Mouse (Mus musculus) v-Abl transformed pro-B cells (cell line): ENCODE results near the gene Irf2bp1.

ENCODE experiments used
- in situ Hi-C, 2 experiments: fragments of 400-800 bp; cut with MboI; formaldehyde crosslinking; loops; one replicate each; pipeline ENCODE4 v1.15.1; 2025; ENCODE audit not compliant: unreplicated experiment in 2 of 2

The Irf2bp1 gene

DNA sequence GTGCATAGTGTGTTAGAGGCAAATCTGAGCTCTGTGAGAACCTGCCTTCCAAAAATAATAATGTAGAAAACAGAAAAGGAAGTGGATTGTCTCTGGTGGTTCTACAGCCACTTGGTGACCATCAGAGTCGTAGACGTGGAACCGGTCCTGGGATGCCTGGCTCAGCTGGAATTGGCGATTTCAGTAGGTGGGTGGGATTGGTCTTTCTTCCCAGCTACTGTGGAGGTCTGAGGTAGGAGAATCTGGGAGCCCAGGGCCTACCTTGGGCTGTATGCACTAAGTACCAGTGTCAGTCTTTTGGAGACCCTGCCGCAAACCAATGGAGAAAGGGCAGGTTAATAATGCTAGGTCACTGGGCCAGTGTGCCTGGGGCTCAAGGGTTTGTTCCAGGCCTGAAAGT, 10.8 kb upstream of the Irf2bp1 start:
- in situ Hi-C loops, result no loop called here

DNA sequence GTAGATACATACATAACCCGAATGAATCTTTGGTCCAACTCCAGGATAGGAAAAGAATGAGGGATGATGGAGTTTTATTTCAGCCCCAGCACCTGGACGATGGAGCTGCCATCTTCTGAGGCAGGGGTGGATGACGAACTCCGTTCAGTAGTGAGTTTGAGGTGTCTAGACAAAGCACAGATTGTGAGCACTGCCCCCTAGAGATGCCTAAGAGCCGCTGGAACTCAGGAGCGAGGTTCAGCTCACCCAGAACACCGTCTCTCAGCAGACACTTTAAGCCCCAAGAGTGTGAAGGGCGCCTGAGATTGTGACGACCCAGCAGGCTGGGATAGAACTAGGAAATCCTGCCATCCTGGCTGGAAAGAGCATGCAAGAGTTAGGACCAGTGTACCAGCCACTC, 5.0 kb upstream of the Irf2bp1 start:
- in situ Hi-C loops, result no loop called here

DNA sequence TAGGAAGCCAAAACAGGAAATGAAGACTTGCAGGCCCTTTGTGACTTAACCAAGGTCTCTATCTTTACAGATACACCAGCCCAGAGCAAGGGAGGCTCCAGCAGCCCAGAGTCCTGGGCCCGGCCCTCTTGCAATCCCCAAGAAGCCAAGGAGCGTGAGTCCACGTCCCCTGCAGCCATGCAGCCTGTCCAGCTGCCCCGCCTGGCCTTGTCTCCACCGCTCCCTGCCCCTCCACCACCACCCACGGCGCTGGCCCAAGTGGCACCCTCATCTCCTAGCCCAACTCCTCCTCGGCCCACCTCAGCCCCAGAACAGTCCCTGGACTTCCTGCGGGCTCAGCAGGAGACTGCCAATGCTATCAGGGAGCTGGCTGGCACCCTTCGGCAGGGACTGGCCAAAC, 3.4 kb upstream of the Irf2bp1 start:
- in situ Hi-C loops, result no loop called here

DNA sequence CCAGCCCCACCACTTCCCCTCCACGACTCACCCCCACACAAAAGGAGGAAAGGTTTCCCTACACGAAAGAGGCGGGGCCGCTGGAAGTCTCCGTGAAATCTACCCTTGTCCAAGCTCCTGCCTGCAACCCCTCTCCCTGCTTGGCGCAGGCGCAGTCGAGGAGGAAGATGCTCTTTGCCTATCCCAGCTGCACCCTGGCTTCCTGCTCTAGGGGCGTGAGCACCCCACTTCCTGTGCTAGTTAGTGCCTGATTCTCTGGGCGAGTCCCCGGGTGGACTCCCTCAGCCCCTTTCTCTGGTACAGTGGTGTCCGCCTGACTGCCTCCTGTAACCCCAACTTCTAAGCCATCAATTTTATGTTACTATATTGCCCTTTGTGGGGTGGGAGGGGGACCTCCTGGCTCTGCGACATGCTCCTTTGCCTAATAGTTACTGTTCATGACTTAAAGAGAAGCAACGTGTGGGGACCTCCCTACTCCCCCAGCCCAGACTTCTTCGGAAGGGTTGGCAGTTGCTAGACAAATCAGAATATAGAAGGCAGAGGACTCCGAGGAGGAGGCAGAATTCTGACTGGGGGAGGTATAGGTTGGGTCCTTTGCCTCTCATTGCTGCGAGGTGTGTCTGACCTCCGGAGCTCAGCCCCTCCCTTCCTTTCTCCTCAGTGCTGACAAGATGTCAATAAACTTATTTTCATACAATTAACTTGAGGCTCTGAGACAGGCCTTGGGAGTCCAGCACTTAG, 2.6 kb upstream of the Irf2bp1 start:
- in situ Hi-C loops, result no loop called here

DNA sequence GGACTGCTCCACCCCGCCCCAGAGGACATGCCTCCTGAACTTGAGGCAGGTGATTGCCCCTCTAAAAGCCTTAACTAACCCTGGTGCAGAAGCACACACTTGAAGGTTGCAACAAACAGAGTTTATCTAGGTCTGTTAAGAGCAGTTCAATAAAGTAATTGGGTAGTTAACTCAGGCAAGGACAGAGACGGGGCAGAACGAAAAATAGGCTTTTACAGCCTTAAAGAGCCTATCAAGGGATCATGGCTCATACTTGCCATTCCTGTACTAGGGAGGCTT, 2.1 kb upstream of the Irf2bp1 start:
- in situ Hi-C loops, result no loop called here

DNA sequence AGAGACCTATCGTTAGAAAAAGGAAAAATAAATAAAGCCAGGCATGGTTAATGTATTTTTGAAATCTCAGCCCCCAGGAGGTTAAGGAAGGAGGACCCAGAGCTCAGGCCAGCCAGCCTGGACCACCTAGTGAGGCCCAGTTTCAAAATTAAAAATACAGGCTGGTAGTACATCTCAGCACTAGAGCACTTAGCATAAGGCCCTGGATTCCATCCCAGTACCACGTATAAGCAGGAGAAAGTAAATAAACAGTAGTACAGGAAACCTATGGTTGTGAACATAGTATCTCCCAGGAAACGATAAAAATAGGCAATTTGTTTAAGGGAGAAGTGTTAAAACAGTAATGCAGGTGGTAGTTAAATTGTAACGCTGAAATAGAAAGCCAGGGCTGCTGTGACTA, 1.7 kb upstream of the Irf2bp1 start:
- in situ Hi-C loops, result no loop called here

DNA sequence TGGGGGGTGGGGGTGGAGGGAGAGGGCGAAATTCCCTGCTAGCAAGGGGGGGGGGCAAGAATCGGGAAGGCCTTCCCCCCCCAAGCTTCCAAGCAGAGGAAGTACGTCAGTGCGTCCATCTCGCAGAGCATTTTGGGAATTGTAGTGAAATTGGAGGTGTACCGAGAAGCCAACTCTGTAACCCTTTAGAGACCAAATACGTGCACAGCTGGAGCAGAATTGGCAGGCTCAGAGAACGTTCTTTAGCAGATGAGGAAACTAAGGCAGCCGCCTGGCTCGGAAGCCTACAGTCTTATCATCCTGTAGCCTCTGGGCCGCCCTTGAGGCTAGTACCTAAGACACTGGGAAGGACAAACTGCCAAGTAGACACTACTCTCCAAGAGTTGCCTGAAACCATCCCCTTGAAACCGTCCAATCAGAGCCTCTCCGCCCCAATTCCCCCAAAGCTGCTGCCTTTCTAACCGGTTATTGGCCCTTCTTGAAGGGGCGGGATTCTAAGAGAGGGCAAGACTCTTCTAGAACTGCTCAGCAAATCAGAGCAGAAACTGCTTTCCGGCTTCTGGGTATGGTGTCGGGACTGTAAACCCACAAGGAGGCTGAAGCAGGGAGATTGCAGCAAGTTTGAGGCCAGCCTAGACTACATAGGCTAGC, 871 bp upstream of the Irf2bp1 start:
- in situ Hi-C loops, result no loop called here

DNA sequence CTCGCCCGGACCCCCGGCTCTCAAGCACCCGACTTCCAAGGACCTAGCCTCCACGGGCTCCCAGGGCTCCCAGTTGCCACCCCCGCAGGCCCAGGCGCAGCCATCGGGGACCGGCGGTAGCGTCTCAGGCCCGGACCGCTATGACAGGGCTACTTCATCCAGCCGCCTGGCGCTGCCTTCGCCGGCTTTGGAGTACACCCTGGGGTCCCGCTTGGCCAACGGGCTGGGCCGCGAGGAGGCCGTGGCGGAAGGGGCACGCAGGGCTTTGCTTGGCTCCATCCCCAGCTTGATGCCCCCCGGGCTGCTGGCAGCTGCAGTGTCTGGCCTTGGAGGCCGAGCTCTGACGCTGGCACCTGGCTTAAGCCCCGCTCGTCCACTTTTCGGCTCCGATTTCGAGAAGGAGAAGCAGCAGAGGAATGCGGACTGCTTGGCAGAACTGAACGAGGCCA, 811 bp downstream of the Irf2bp1 start:
- in situ Hi-C loops, result loop anchor here in 1 of 2 experiments (5.0 kb wide), 1 partner anchor 88 kb away; the partner anchor contains the start of gene Six5

DNA sequence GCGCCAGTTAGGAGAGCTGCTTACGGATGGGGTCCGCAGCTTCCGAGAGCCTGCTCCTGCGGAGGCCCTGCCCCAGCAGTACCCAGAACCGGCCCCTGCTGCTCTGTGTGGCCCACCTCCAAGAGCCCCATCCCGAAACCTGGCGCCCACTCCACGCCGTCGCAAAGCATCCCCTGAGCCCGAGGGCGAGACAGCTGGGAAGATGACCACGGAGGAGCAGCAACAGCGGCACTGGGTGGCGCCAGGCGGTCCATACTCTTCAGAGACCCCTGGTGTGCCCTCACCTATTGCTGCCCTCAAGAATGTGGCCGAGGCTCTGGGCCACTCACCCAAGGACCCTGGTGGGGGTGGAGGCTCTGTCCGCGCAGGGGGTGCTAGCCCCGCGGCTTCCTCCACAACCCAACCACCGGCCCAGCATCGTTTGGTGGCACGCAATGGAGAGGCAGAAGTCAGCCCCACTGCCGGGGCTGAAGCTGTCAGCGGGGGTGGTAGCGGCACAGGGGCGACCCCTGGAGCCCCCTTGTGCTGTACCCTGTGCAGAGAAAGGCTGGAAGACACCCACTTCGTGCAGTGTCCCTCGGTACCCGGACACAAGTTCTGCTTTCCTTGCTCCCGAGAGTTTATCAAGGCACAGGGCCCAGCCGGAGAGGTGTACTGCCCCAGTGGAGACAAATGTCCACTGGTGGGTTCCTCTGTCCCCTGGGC, 1.7 kb downstream of the Irf2bp1 start:
- in situ Hi-C loops, result loop anchor here in 1 of 2 experiments (5.0 kb wide), 1 partner anchor 87 kb away; the partner anchor contains the start of gene Six5

DNA sequence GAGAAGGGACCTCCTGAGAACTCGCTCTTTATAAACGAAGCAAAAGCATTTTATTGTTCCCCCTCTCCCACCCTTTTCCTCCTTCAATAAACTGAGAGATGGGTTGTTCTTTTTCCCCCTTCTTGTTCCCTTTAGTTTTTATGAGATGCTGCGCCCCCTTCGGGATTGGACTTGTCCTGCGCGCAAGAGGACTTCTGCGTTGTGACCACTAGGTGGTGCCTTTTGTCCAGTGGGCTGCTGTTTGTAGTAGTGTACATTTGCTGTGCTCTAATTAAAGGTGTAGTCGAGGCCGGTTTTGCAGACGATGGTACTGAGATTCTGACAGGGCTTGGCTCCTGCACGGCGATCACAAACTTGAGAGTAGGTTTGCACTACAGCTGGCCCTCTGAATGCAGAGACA, 2.6 kb downstream of the Irf2bp1 start:
- in situ Hi-C loops, result loop anchor here in 1 of 2 experiments (5.0 kb wide), 1 partner anchor 86 kb away; the partner anchor contains the start of gene Six5

DNA sequence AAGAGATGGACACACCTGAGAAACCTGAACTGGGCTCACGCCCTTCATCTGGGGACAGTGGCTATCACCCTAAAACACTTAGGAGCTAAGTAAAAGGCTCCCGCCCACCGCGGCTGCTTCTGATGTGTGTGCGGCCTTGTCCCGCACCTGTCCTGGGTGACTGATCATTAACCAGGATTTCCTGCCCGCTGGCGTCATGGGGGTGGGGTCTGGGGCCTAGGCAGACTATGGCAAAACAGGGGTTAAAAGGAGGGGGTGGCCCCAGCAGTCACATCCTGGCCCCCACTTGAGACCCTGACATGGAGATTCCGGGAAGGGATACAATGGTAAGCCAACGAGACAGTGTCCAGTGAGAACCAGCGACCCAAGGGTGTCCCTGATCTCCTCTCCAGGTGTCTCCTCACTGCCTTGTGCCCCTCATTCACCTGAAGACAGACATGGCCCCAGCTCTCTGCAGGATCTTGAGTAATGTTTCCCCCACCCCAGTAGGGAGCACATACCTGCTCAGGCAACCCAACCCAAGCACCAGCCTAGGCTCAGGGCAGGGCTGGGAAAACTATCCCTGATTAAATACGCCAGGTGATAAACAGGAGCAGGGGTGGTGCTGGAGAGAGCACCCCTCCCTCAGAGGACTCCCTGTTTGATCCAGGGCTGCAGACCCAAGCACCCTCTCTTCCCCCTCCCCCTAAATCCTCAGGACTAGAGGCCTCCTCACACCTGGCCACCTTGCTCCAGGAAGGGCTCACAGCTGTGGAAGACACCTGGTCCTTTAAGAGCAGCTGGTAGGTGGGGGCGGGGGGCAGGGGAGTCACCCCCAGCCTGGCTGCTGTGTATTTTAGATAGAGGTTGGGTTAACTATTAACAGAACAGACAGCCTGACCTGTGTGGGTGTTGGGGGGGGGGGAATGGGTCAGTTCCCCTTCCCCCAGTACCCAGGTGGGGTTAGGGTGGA, 3.5 kb downstream of the Irf2bp1 start:
- in situ Hi-C loops, result loop anchor here in 1 of 2 experiments (5.0 kb wide), 1 partner anchor 85 kb away; the partner anchor contains the start of gene Six5

DNA sequence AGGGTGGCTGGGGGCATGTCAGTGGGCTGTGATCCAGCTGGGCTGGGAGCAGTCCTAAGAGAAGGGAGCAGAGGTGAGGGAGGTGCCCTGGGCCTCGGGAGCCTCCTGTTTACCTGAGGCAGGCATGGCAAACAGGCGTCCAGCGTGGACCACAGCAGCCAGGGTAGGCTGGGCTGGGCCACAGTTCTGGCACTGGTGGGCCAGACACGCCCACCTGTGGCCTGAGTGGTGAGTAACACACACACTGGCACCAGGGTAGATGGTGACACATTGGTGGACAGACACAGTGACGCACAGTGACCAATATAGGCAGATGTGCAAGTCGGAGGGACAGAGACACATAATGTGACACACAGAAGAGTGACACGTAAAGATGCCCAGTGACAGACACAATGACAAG, 6.7 kb downstream of the Irf2bp1 start:
- in situ Hi-C loops, result no loop called here

DNA sequence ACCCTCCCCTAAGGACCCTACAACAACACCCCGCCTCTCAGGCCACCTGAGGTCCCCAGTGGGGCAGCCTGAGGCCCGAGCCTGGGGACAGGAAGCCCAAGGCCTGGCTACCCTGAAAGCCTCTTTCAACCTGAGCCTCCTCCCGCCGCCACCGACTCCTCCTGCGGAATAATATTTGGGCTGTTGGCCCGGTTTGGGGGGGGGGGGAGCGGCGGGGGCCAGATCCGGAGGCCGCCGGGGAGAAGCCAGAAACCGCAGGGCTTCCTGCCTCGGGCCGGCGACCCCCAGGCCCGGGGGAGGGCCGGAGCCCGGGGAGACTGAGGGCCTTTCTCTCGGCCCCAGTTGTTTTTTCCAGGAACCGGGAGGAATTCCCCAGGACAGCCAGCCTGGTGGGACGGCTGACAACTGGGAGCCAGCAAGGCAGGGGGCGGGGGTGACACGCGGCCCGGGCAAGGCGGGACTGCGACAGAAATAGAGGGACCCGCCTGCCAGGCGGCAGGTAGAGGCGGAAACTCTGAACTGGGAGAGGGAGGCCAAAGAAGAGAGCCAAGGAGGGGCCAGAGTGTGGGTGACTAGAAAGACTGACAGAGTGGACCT, 8.3 kb downstream of the Irf2bp1 start:
- in situ Hi-C loops, result no loop called here

DNA sequence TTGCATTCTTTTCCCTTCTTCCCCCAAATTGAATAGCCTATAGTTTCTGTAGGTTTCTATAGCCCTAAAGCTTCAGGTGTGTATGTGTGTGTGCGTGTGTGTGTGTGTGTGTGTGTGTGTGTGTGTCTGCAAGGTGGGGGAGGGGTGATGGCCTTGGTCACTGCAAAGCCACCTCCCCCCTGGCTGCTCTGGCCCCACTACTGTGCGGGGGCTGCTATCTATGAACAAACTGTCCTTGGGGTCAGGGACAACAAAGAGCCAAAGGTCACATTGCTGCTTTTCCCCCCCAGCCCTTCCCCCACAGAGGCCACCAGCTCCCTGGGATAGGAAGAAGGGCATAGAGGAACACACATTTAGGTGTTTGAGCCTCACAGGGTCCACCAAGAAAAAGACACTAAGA, 9.0 kb downstream of the Irf2bp1 start:
- in situ Hi-C loops, result no loop called here

DNA sequence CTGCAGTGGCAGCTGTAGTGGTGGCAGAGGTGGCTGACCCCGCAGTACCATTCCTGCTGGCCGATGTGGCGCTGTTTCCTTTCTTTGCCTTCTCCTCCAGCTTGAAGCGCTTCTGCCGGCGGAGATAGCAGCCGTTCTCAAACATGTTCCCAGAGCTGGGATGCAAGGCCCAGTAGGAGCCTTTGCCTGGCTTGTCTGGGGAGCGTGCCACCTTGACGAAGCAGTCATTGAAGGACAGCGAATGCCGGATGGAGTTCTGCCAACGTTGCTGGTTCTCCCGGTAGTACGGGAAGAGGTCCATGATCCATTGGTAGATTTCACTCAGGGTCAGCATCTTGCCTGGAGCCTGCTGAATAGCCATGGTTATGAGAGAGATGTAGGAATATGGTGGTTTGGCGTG, 10.6 kb downstream of the Irf2bp1 start:
- in situ Hi-C loops, result no loop called here

DNA sequence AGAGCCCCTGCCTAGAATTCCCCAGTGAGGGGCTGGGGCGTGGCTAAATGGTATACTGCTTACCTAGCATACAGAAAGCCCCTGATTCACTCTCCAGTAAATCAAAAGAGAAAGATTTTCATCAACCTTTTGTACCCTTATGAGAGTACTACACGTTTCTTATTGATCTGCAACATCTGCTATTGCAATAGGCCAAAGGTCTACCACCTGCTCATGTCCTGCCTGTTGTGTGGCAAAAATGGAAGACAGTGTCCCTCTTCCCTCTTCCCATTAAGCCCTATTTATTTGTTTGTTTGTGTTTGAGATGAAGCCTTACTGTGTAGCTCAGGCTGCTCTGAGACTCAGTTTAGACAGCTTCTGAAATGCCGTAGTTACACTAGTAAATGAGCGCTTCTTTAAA, 12.2 kb downstream of the Irf2bp1 start:
- in situ Hi-C loops, result no loop called here

DNA sequence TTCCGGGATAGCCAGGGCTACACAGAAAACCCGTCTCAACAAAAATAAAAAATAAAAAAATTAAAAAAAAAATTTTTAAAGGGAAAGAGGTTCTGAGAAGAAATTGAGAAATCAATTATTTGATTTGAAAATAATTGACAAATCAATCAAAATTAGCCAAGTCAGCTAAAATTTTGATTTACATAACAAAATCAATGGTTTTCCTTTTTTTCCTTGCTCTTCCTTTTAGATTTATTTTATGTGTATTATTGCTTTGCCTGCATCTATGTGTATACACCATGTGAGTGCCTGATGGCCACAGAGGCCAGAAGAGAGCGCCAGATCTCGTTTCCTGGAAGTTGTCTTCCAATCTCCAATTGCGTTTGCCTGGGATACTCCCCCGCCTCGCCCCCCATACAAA, 14.1 kb downstream of the Irf2bp1 start:
- in situ Hi-C loops, result no loop called here

DNA sequence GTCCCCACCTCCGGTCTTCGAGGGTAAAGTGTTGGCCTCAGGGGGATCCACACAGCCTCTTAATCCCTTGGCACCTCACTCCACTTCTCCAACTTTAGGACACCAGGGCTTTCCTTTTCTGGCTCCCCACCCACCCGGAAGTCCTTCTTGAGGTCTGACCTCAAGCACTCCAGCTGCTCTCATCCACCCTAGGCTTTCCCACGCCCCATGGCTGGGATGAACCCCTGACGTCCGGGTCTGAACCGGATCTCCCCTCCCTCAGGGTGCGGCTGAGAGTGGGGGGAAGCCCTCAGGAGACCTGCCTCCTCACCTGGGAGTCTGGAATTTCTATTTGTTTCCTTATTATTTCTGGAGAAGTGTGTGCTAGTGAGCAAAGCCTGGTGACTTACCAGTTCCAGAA, 17.2 kb downstream of the Irf2bp1 start:
- in situ Hi-C loops, result loop anchor here in 1 of 2 experiments (5.0 kb wide), 1 partner anchor 124 kb away; no protein-coding TSS in a partner anchor

DNA sequence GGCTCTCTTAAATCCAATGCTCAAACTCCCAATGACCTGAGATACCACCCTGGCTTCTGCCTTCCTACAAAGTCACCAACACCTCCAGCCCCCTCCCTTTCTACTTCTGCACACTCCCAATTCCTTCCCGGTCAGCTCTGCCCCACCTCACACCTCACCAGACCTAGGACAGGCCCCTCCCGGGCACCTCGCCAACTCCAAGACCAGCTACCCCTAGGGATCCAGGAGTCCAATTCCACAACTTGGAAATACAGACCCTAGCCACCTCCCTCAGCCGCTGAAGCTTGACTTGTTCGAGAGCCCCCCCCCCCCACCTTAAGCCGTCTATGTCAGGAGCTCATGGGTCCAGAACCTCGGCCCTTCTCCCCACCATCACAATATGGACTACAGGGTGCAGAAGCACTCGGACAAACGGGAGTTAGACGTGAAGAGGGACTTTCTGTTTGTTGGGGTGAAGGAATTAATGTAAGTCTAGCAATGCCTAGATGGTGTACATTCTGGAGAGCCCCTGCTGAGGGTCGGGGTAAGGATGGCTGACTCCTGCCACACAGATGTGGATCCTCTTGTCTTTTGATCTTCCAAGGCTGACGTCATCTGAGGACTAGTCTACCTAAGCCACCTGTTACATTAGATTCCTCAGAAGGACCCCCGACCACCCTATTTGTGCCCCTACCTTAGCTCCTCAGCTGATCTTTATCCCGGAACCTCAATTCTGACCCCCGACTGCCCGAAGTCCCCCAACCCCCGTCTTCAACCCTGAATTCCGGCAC, 18.5 kb downstream of the Irf2bp1 start:
- in situ Hi-C loops, result loop anchor here in 1 of 2 experiments (5.0 kb wide), 1 partner anchor 125 kb away; no protein-coding TSS in a partner anchor
